Mouse (Mus musculus) heart, postnatal 0 days (tissue): ENCODE data around the gene Cdk7. TPM values are rescaled to one million over a fixed set of nuclear protein-coding genes. Genes with fewer than 3 reads are reported as not detected.
A peak's percentile ranks its signal among the peaks of the same experiment; 100 is the strongest.

Source experiments
- ATAC-seq: fragments of 200-750 bp; cut with Nextera tagmentation; 2 replicates; pipeline ENCODE4 v1.8.0; 2017; ENCODE audit warnings: low read depth, moderate number of reproducible peaks, moderate library complexity; ENCODE audit not compliant: insufficient read depth
- DNase-seq: peaks from one replicate; pipeline ENCODE4 v3.0.0-alpha.2; 2016; ENCODE audit warnings: low spot score
- H3K27ac ChIP-seq: fragments of 300-500 bp; sonication (generic); 2 replicates; pipeline ENCODE4 v1.5.1; 2014; ENCODE audit warnings: low read depth, mild to moderate bottlenecking
- H3K27me3 ChIP-seq: fragments of 300-500 bp; sonication (generic); 2 replicates; pipeline ENCODE4 v1.6.1; 2014; ENCODE audit warnings: low read length, mixed read lengths; ENCODE audit not compliant: control insufficient read depth, insufficient read depth
- H3K36me3 ChIP-seq: fragments of 300-500 bp; sonication (generic); replicated peaks from 2 replicates; pipeline ENCODE4 v1.6.1; 2014; ENCODE audit warnings: low read length, mixed read lengths; ENCODE audit not compliant: control insufficient read depth, insufficient read depth
- H3K4me1 ChIP-seq: fragments of 300-500 bp; sonication (generic); 2 replicates; pipeline ENCODE4 v1.6.1; 2014; ENCODE audit warnings: antibody characterized with exemption; ENCODE audit not compliant: control insufficient read depth, insufficient read depth
- H3K4me2 ChIP-seq: fragments of 300-500 bp; sonication (generic); 2 replicates; pipeline ENCODE4 v1.6.1; 2014; ENCODE audit warnings: low read depth, mild to moderate bottlenecking, low read length, moderate library complexity
- H3K4me3 ChIP-seq: fragments of 300-500 bp; sonication (generic); 2 replicates; pipeline ENCODE4 v1.5.1; 2014; ENCODE audit warnings: low read depth, low read length
- H3K9ac ChIP-seq: fragments of 300-500 bp; sonication (generic); replicated peaks from 2 replicates; pipeline ENCODE4 v1.6.1; 2014; ENCODE audit warnings: low read depth, low read length, mixed read lengths
- H3K9me3 ChIP-seq: fragments of 300-500 bp; sonication (generic); replicated peaks from 2 replicates; pipeline ENCODE4 v1.6.1; 2016; ENCODE audit warnings: low read length; ENCODE audit not compliant: control insufficient read depth
- CTCF ChIP-seq: IDR thresholded peaks from 2 replicates; pipeline ENCODE4 v1.5.1; 2016; ENCODE audit warnings: antibody characterized with exemption, control low read depth, low read depth
- EP300 ChIP-seq: IDR thresholded peaks from 2 replicates; pipeline ENCODE4 v1.6.1; 2016; ENCODE audit warnings: antibody characterized with exemption, low read depth
- WGBS: fragments of 180-500 bp; shearing (Covaris S2); extraction: QIAGEN DNeasy Blood & Tissue Kit; methylation state at CpG from one replicate; pipeline ENCODE4 v1.1.7; 2014; 5-methylcytosine and 5-hydroxymethylcytosine counted together
- polyA plus RNA-seq: library from polyadenylated mRNA; unstranded; fragments of >200 nt; fragmentation: Nextera tagmentation; extraction: Ambion mirVana; gene quantifications from 2 replicates; pipeline ENCODE4 v1.2.1, GENCODE M21; 2015
- total RNA-seq: library from RNA; depleted of rRNA; stranded (reverse); fragments of >200 nt; gene quantifications from 2 replicates; pipeline ENCODE4 v1.2.3, GENCODE M21; 2014; ENCODE audit warnings: low replicate concordance

Cdk7 gene
- total and polyA plus RNA-seq, 2 experiments from 2014 or later: 21.7 to 53.9 TPM

DNA sequence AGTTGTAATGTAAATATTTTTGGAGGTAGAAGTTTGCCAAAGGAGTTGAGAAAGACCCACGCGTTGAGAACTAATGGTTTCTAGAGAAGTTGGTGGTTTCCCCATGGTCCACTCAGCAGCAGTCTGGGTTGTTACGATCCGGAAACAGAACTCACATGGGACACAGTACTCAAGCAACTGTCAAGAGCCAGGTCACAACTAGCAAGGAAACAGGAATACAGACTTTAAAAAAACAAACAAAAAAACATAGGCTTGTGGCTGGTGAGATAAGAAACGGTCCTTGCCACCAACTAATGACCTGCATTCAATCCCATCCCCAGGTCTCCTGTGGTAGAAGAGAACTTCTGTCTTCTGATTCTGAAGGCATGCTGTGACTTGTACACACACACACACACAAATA is 20.1 kb upstream of the Cdk7 start:
- no peak overlapping the region for H3K27ac ChIP-seq
- H3K36me3 ChIP-seq: no peaks in the 10 kb centered on the region
- DNase-seq: no peak
- H3K4me2 ChIP-seq: no peak overlapping the region
- H3K4me1 ChIP-seq: no peaks in the 10 kb centered on the region
- no peak overlapping the region for H3K4me3 ChIP-seq
- no peak for TF ChIP-seq CTCF
- no peak for TF ChIP-seq EP300
- H3K9me3 ChIP-seq: no peaks in the 10 kb centered on the region
- no peak for ATAC-seq
- 51% methylated on average over 5 of the region's 5 CpGs for WGBS
- H3K27me3 ChIP-seq: no peaks in the 10 kb centered on the region
- H3K9ac ChIP-seq: no peak overlapping the region

- no peak for TF ChIP-seq CTCF
- no peak for TF ChIP-seq EP300
- Histone ChIP-seq H3K9me3 (no peaks in the 10 kb centered on the region), H3K4me3 (no peak overlapping the region), H3K4me1 (no peaks in the 10 kb centered on the region), H3K4me2 (no peak overlapping the region), H3K36me3 (no peaks in the 10 kb centered on the region), H3K27ac (no peak overlapping the region), H3K27me3 (no peaks in the 10 kb centered on the region), H3K9ac (no peak overlapping the region)
- DNase-seq: no peak
- 47% methylated on average over 8 of the region's 8 CpGs for WGBS
- ATAC-seq: no peak
Observed at GRCm38 (mm10) chr13:100748638-100749037, 17.9 kb upstream of the Cdk7 start.

- Histone ChIP-seq H3K9me3 (no peaks in the 10 kb centered on the region), H3K4me2 (no peak overlapping the region), H3K27ac (no peak overlapping the region), H3K4me1 (peaks cover 8% of the 10 kb centered on the region), H3K36me3 (no peaks in the 10 kb centered on the region), H3K27me3 (no peaks in the 10 kb centered on the region), H3K9ac (no peak overlapping the region), H3K4me3 (no peak overlapping the region)
- TF ChIP-seq CTCF: no peak
- TF ChIP-seq EP300: no peak
- ATAC-seq: no peak
- DNase-seq: no peak
- WGBS: 71% methylated on average over 3 of the region's 3 CpGs
Observed at GRCm38 (mm10) chr13:100746090-100746489, 15.4 kb upstream of the Cdk7 start.

DNA sequence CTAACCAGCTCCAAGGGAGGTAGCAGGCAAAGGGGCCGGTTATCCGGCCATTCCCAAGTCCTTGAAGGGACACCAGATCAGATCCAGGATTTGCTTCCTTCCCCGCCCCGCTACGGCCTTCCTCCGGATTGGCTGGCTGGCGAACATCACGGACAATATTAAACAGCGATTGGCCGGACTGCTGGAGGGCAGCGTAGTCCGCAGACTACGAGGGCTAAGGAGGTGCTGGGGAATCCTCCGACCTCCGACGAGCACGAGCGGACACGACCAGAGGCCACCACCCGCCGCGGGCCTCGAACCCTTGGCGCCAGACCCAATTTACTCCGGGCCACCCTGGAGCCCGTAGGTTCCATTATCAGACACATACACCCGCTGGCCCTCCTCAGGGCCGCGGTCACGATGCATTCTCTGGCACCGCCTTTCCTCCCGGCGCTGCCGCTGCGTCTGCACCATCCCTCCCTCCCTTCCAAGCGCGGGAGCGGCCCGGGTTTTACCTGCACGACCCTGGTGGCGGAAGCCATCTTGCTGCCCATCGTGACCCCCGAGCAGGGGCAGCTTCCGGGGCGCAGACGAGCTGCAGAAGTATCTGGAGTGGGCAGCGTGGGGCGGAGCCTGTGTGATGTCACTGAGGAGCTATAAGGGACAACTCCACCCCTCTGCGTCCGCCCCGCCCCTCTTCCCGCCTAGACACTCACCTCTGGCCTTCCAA is 13.5 kb upstream of the Cdk7 start, which contains the start of gene Mrps36:
TSS of gene Mrps36 (minus strand) at position 624 of the 709 bp plus-strand sequence.
- under 1% methylated on average over 52 of the region's 52 CpGs for WGBS
- no peaks in the 10 kb centered on the region for H3K27me3 ChIP-seq
- ATAC-seq (peak; percentile 94), DNase-seq (peak; percentile 96)
- H3K36me3 ChIP-seq: peaks cover 12% of the 10 kb centered on the region; the same call in 1 of the 2 replicates
- H3K4me1 ChIP-seq: peaks cover 8% of the 10 kb centered on the region
- TF ChIP-seq CTCF (no peak), EP300 (no peak)
- no peaks in the 10 kb centered on the region for H3K9me3 ChIP-seq
- H3K9ac ChIP-seq: peak within 1 kb of the TSS; percentile 85
- peak within 1 kb of the TSS; percentile 76 for H3K4me2 ChIP-seq
- H3K27ac ChIP-seq: peak within 1 kb of the TSS; percentile 99
- H3K4me3 ChIP-seq: peak within 1 kb of the TSS; percentile 91

GRCm38 (mm10) chr13:100743346-100744035 is 12.8 kb upstream of the Cdk7 start:
- Histone ChIP-seq H3K4me2 (peak overlapping the region; percentile 76), H3K9ac (peak overlapping the region; percentile 85; the same call in 1 of the 2 replicates), H3K9me3 (no peaks in the 10 kb centered on the region), H3K27me3 (no peaks in the 10 kb centered on the region), H3K36me3 (peaks cover 18% of the 10 kb centered on the region), H3K4me1 (peaks cover 8% of the 10 kb centered on the region), H3K27ac (peak overlapping the region; percentile 99), H3K4me3 (peak overlapping the region; percentile 91)
- peak; percentile 19; the same call in 1 of the 2 replicates for ATAC-seq
- DNase-seq: no peak
- WGBS: 56% methylated on average over 11 of the region's 11 CpGs
- TF ChIP-seq CTCF (no peak), EP300 (no peak)
